29 mouse cellular contexts compared by ENCODE assay signal in genomic region chr6:66848936-66849335, GRCm38 (mm10). TPM values are rescaled to one million over a fixed set of nuclear protein-coding genes. Genes with fewer than 3 reads are reported as not detected.
DNase-seq lines count a peak whose midpoint lies in the region; ATAC-seq and TF ChIP-seq lines count a peak whose summit lies in the region.
"Had no signal": no experiment of that assay in that cellular context is flagged by ENCODE, and none has a peak within 500 bp of the region (broad histone marks: within the 10 kb centered on the region; RNA-seq: fewer than 3 reads in every experiment).

No protein-coding gene starts in this region.

- no peaks in the 10 kb centered on the region for H3K36me3 ChIP-seq in embryonic facial prominence, embryonic 11.5 days (replicated peaks; ENCODE audit: control insufficient read depth, insufficient read depth, low read depth, low read length)
- H3K36me3 ChIP-seq in embryonic facial prominence, embryonic 10.5 days (replicated peaks) = no peaks in the 10 kb centered on the region
- no peaks in the 10 kb centered on the region for H3K36me3 ChIP-seq in small intestine, adult 2 months (ENCODE audit: control insufficient read depth, insufficient read depth, low read length)
- H3K36me3 ChIP-seq: embryonic facial prominence, embryonic 13.5 days; liver, embryonic 13.5 days; midbrain, embryonic 12.5 days had no signal

- H3K27ac ChIP-seq in embryonic facial prominence, embryonic 11.5 days (replicated peaks; ENCODE audit: low read depth, low read length) = no peak overlapping the region
- no peak overlapping the region for H3K27ac ChIP-seq in embryonic facial prominence, embryonic 10.5 days (replicated peaks)
- H3K27ac ChIP-seq in small intestine, adult 2 months (ENCODE audit: insufficient read depth, low read depth, low read length) = peak overlapping the region; percentile 56
- H3K27ac ChIP-seq: embryonic facial prominence, embryonic 13.5 days; liver, embryonic 13.5 days; midbrain, embryonic 12.5 days had no signal

- 38% methylated on average over 4 of the region's 4 CpGs for WGBS in embryonic facial prominence, embryonic 11.5 days
- 48% methylated on average over 4 of the region's 4 CpGs for WGBS in embryonic facial prominence, embryonic 10.5 days
- 12% methylated on average over 4 of the region's 4 CpGs for WGBS in lung, adult 2 months
- WGBS in small intestine, adult 2 months = 15% methylated on average over 4 of the region's 4 CpGs

- ATAC-seq in embryonic facial prominence, embryonic 11.5 days (replicated peaks; ENCODE audit: insufficient number of reproducible peaks, low FRiP score, low TSS enrichment, low read depth) = no peak
- peak; percentile 71 for ATAC-seq in granulocyte monocyte progenitor cell, adult 5-6 weeks (replicated peaks; ENCODE audit: poor library complexity, severe bottlenecking)
- ATAC-seq: inflammation-experienced regulatory T-cells, adult 6 months had no signal

- H3K4me2 ChIP-seq in embryonic facial prominence, embryonic 11.5 days (ENCODE audit: low read depth, low read length) = no peak overlapping the region
- H3K4me2 ChIP-seq: embryonic facial prominence, embryonic 13.5 days; liver, embryonic 13.5 days; midbrain, embryonic 12.5 days had no signal

- intact Hi-C loops in left cerebral cortex, postnatal 4 days (cut with DNase I) = loop anchor here (10.0 kb wide), 1 partner anchor 306 kb away; no protein-coding TSS in a partner anchor

- no peak for TF ChIP-seq CTCF in lung, adult 2 months (IDR thresholded peaks at IDR 0.05; ENCODE audit: insufficient read depth, low read length)
- TF ChIP-seq CTCF in small intestine, adult 2 months (IDR thresholded peaks at IDR 0.05; ENCODE audit: extremely low read depth, insufficient read length, insufficient replicate concordance, low read depth, low read length) = no peak

- no peak overlapping the region for H3K4me3 ChIP-seq in embryonic facial prominence, embryonic 11.5 days (ENCODE audit: low read depth, low read length)
- H3K4me3 ChIP-seq in embryonic facial prominence, embryonic 10.5 days = no peak overlapping the region
- H3K4me3 ChIP-seq in lung, adult 2 months (replicated peaks; ENCODE audit: extremely low read depth, low read depth, low read length) = no peak overlapping the region
- no peak overlapping the region for H3K4me3 ChIP-seq in small intestine, adult 2 months (ENCODE audit: low read depth, low read length)
- H3K4me3 ChIP-seq: embryonic facial prominence, embryonic 13.5 days; liver, embryonic 13.5 days; midbrain, embryonic 12.5 days; myocyte had no signal

- no peaks in the 10 kb centered on the region for H3K9me3 ChIP-seq in embryonic facial prominence, embryonic 11.5 days (replicated peaks; ENCODE audit: control insufficient read depth, low read length)
- H3K9me3 ChIP-seq in embryonic facial prominence, embryonic 10.5 days = no peaks in the 10 kb centered on the region
- H3K9me3 ChIP-seq: embryonic facial prominence, embryonic 13.5 days; liver, embryonic 13.5 days; midbrain, embryonic 12.5 days had no signal

- H3K9ac ChIP-seq in embryonic facial prominence, embryonic 11.5 days (replicated peaks; ENCODE audit: low read length) = no peak overlapping the region
- H3K9ac ChIP-seq: embryonic facial prominence, embryonic 13.5 days; liver, embryonic 13.5 days; midbrain, embryonic 12.5 days had no signal

- H3K4me1 ChIP-seq in embryonic facial prominence, embryonic 11.5 days (ENCODE audit: control insufficient read depth, insufficient read depth, low read length) = no peaks in the 10 kb centered on the region
- H3K4me1 ChIP-seq in embryonic facial prominence, embryonic 10.5 days = no peaks in the 10 kb centered on the region
- no peaks in the 10 kb centered on the region; the same call in 1 of the 2 replicates for H3K4me1 ChIP-seq in lung, adult 2 months (ENCODE audit: control insufficient read depth, insufficient read depth, low read length)
- peaks cover 9% of the 10 kb centered on the region; the same call in 1 of the 2 replicates for H3K4me1 ChIP-seq in small intestine, adult 2 months (ENCODE audit: control insufficient read depth, insufficient read depth, insufficient read length, low read length)
- H3K4me1 ChIP-seq: liver, embryonic 13.5 days; midbrain, embryonic 12.5 days had no signal

- peak; percentile 17 for DNase-seq in embryonic facial prominence, embryonic 11.5 days (ENCODE audit: low spot score)
- DNase-seq in embryonic facial prominence, embryonic 10.5 days (ENCODE audit: low spot score) = no peak
- peak; percentile 6 for DNase-seq in lung, postnatal 10 days
- no peak for DNase-seq in lung, adult 2 months
- DNase-seq in left cerebral cortex, postnatal 4 days = no peak
- DNase-seq in ovary, postnatal 36 days (ENCODE audit: low spot score) = no peak
- DNase-seq: cerebellum, postnatal 10 days; gastrocnemius, postnatal 14 days; kidney, postnatal 25 days; layer of hippocampus, postnatal 36 days; liver, embryonic 13.5 days; right cerebral cortex, adult 18-20 months had no signal

- H3K27me3 ChIP-seq in embryonic facial prominence, embryonic 11.5 days (ENCODE audit: control insufficient read depth, insufficient read depth, low read length) = no peaks in the 10 kb centered on the region
- H3K27me3 ChIP-seq in embryonic facial prominence, embryonic 10.5 days (replicated peaks; ENCODE audit: low read depth, poor library complexity, severe bottlenecking) = no peaks in the 10 kb centered on the region
- H3K27me3 ChIP-seq in small intestine, adult 2 months (ENCODE audit: control insufficient read depth, insufficient read depth, low read length) = no peaks in the 10 kb centered on the region
- H3K27me3 ChIP-seq: embryonic facial prominence, embryonic 13.5 days; liver, embryonic 13.5 days; midbrain, embryonic 12.5 days had no signal

- no peak for TF ChIP-seq POLR2A in lung, adult 2 months (IDR thresholded peaks at IDR 0.05; ENCODE audit: borderline replicate concordance, extremely low read depth, low read depth, low read length)
- no peak for TF ChIP-seq POLR2A in small intestine, adult 2 months (IDR thresholded peaks at IDR 0.05; ENCODE audit: low read depth, low read length)

RNA-seq across cellular contexts. Expression of gene Vmn1r39, which starts 38.5 kb away (rescaled TPM):
- not detected in 2 replicates for polyA plus RNA-seq in embryonic facial prominence, embryonic 11.5 days (2014; fragmentation: Nextera tagmentation; extraction: Ambion mirVana)
- not detected in 2 replicates for polyA plus RNA-seq in embryonic facial prominence, embryonic 10.5 days (2016; fragmentation: Nextera tagmentation; extraction: Ambion mirVana)
- not detected in 2 replicates for polyA plus RNA-seq in lung, adult 2 months (2012; rRNA removed)
- total RNA-seq in granulocyte monocyte progenitor cell, adult 5-6 weeks (2014; fragmentation: Nextera tagmentation) = not detected in 2 replicates
- total RNA-seq in granulocyte monocyte progenitor cell, adult 5-6 weeks (2017) = not detected in 2 replicates
- not detected in 2 replicates for polyA plus RNA-seq in small intestine, adult 2 months (2012; rRNA removed)
- total RNA-seq in left cerebral cortex, postnatal 4 days (2021) = not detected
- total RNA-seq: adrenal gland, adult 18-20 months; gastrocnemius, postnatal 14 days; heart, adult 8-10 months; layer of hippocampus, postnatal 36 days; neutrophil, adult 5-6 weeks had no signal
- polyA plus RNA-seq: C2C12; embryonic facial prominence, embryonic 13.5 days; forebrain, embryonic 11.5 days; heart, embryonic 16.5 days; hindbrain, embryonic 11.5 days; inflammation-experienced regulatory T-cells, adult 6 months; limb, embryonic 11.5 days; liver, embryonic 13.5 days; midbrain, embryonic 12.5 days; myocyte; spleen, adult 2 months; stomach, embryonic 16.5 days; thymus, postnatal 0 days had no signal

RNA-seq across cellular contexts. Expression of gene Gng12, which starts 47.3 kb away (rescaled TPM):
- 58.7 and 67.0 TPM in 2 replicates for polyA plus RNA-seq in embryonic facial prominence, embryonic 11.5 days (2014; fragmentation: Nextera tagmentation; extraction: Ambion mirVana)
- polyA plus RNA-seq in embryonic facial prominence, embryonic 10.5 days (2016; fragmentation: Nextera tagmentation; extraction: Ambion mirVana) = 54.8 and 58.6 TPM in 2 replicates
- 19.7 and 29.8 TPM in 2 replicates for polyA plus RNA-seq in lung, adult 2 months (2012; rRNA removed)
- 144 and 151 TPM in 2 replicates for total RNA-seq in granulocyte monocyte progenitor cell, adult 5-6 weeks (2014; fragmentation: Nextera tagmentation)
- 116 and 143 TPM in 2 replicates for total RNA-seq in granulocyte monocyte progenitor cell, adult 5-6 weeks (2017)
- polyA plus RNA-seq in small intestine, adult 2 months (2012; rRNA removed) = 31.3 and 73.9 TPM in 2 replicates
- total RNA-seq in left cerebral cortex, postnatal 4 days (2021) = 10 to 100 TPM; 49.1 to 54.0 TPM

Comparison
In these comparisons a context has a peak if more than half of its experiments do, and no peak if none do; other contexts are left out.
1. DNase-seq: peak in embryonic facial prominence, embryonic 11.5 days (single experiment) and lung, postnatal 10 days (single experiment); none in embryonic facial prominence, embryonic 10.5 days (single experiment), lung, adult 2 months (single experiment), left cerebral cortex, postnatal 4 days (single experiment) and ovary, postnatal 36 days (single experiment).